Mouse (Mus musculus) limb, embryonic 14.5 days (tissue): ENCODE results near the gene Spata16. TPM values are rescaled to one million over a fixed set of nuclear protein-coding genes. Genes with fewer than 3 reads are reported as not detected.
"Not testable (repeated sequence)": the region's sequence is repeated elsewhere in the genome, so short reads cannot be mapped to it uniquely, and the experiment has no call there.

Experiments
- ATAC-seq: fragments of 200-750 bp; cut with Nextera tagmentation; 2 replicates; pipeline ENCODE4 v1.8.0; 2017; ENCODE audit warnings: low read depth, moderate number of reproducible peaks, moderate TSS enrichment; ENCODE audit not compliant: low FRiP score
- DNase-seq: peaks from one replicate; pipeline ENCODE4 v3.0.0-alpha.2; 2015; ENCODE audit warnings: low spot score
- H3K27ac ChIP-seq: fragments of 300-500 bp; sonication (generic); replicated peaks from 2 replicates; pipeline ENCODE4 v1.5.1; 2014; ENCODE audit warnings: low read depth, mild to moderate bottlenecking, low read length, moderate library complexity, mixed read lengths
- H3K27me3 ChIP-seq: fragments of 300-500 bp; sonication (generic); 2 replicates; pipeline ENCODE4 v1.6.1; 2014; ENCODE audit warnings: low read length, mixed read lengths; ENCODE audit not compliant: control insufficient read depth, insufficient read depth
- H3K36me3 ChIP-seq: fragments of 300-500 bp; sonication (generic); 2 replicates; pipeline ENCODE4 v1.6.1; 2014; ENCODE audit warnings: mild to moderate bottlenecking, low read length, moderate library complexity, mixed read lengths; ENCODE audit not compliant: control insufficient read depth, insufficient read depth
- H3K4me1 ChIP-seq: fragments of 300-500 bp; sonication (generic); 2 replicates; pipeline ENCODE4 v1.6.1; 2014; ENCODE audit warnings: antibody characterized with exemption, low read length, mixed read lengths; ENCODE audit not compliant: control insufficient read depth, insufficient read depth
- H3K4me2 ChIP-seq: fragments of 300-500 bp; sonication (generic); replicated peaks from 2 replicates; pipeline ENCODE4 v1.6.1; 2014; ENCODE audit warnings: low read depth, mild to moderate bottlenecking, low read length, moderate library complexity; ENCODE audit not compliant: severe bottlenecking
- H3K4me3 ChIP-seq: fragments of 300-500 bp; sonication (generic); replicated peaks from 2 replicates; pipeline ENCODE4 v1.5.1; 2014; ENCODE audit warnings: low read length
- H3K9ac ChIP-seq: fragments of 300-500 bp; sonication (generic); 2 replicates; pipeline ENCODE4 v1.6.1; 2014; ENCODE audit warnings: mild to moderate bottlenecking, low read depth, low read length, moderate library complexity; ENCODE audit not compliant: severe bottlenecking
- H3K9me3 ChIP-seq: fragments of 300-500 bp; sonication (generic); 2 replicates; pipeline ENCODE4 v1.6.1; 2016; ENCODE audit warnings: low read length; ENCODE audit not compliant: control insufficient read depth
- POLR2A ChIP-seq: fragments of 200-500 bp; IDR thresholded peaks from 2 replicates; pipeline ENCODE4 v1.8.0; 2012; ENCODE audit warnings: inconsistent platforms, mild to moderate bottlenecking, moderate library complexity, borderline replicate concordance; ENCODE audit not compliant: insufficient read depth, insufficient read length; ENCODE audit errors: extremely low read depth
- WGBS: fragments of 180-500 bp; shearing (Covaris S2); extraction: QIAGEN DNeasy Blood & Tissue Kit; methylation state at CpG from one replicate; pipeline ENCODE4 v1.1.7; 2014; 5-methylcytosine and 5-hydroxymethylcytosine counted together
- polyA plus RNA-seq, 2 experiments: library from polyadenylated mRNA; depleted of rRNA in 1 of 2; stranded (reverse) in 1 of 2; unstranded in 1 of 2; fragments of >200 nt; fragmentation: Nextera tagmentation in 1 of 2; extraction: Ambion mirVana in 1 of 2; gene quantifications; 2 replicates each; pipeline versions ENCODE4 v1.2.1 to v1.2.3; 2012 to 2014

The Spata16 gene
- polyA plus RNA-seq, 2 experiments, result not detected

- Histone ChIP-seq H3K36me3 (no peaks in the 10 kb centered on the region), H3K4me3 (no peak overlapping the region), H3K27me3 (no peaks in the 10 kb centered on the region), H3K4me2 (no peak overlapping the region), H3K9me3 (no peaks in the 10 kb centered on the region), H3K4me1 (peaks cover 3% of the 10 kb centered on the region; the same call in 1 of the 2 replicates), H3K27ac (no peak overlapping the region), H3K9ac (no peak overlapping the region)
- ATAC-seq (no peak), DNase-seq (no peak)
- WGBS, result 80% methylated on average over 15 of the region's 15 CpGs
- TF ChIP-seq POLR2A, result no peak
These were observed 4.2 kb downstream of the Spata16 start for GRCm38 (mm10) chr3:26641351-26642249.

GRCm38 (mm10) chr3:26644136-26644535, 6.7 kb downstream of the Spata16 start:
- no peak overlapping the region for H3K27ac ChIP-seq
- H3K4me2 ChIP-seq, result no peak overlapping the region
- DNase-seq (no peak), ATAC-seq (no peak)
- no peaks in the 10 kb centered on the region for H3K36me3 ChIP-seq
- no peak overlapping the region for H3K4me3 ChIP-seq
- peaks cover 2% of the 10 kb centered on the region; the same call in 1 of the 2 replicates for H3K4me1 ChIP-seq
- 68% methylated on average over 1 of the region's 1 CpGs for WGBS
- H3K9ac ChIP-seq, result no peak overlapping the region
- no peaks in the 10 kb centered on the region for H3K9me3 ChIP-seq
- no peaks in the 10 kb centered on the region for H3K27me3 ChIP-seq
- TF ChIP-seq POLR2A, result no peak

GRCm38 (mm10) chr3:26646834-26647233, 9.4 kb downstream of the Spata16 start:
- Histone ChIP-seq H3K27me3 (no peaks in the 10 kb centered on the region), H3K36me3 (no peaks in the 10 kb centered on the region), H3K9me3 (no peaks in the 10 kb centered on the region), H3K4me2 (no peak overlapping the region), H3K9ac (no peak overlapping the region), H3K4me3 (no peak overlapping the region), H3K27ac (no peak overlapping the region), H3K4me1 (no peaks in the 10 kb centered on the region)
- 65% methylated on average over 7 of the region's 7 CpGs for WGBS
- ATAC-seq (no peak), DNase-seq (no peak)
- no peak for TF ChIP-seq POLR2A

- Histone ChIP-seq H3K27me3 (no peaks in the 10 kb centered on the region), H3K9ac (no peak overlapping the region), H3K4me2 (no peak overlapping the region), H3K9me3 (no peaks in the 10 kb centered on the region), H3K4me3 (no peak overlapping the region), H3K4me1 (no peaks in the 10 kb centered on the region), H3K36me3 (no peaks in the 10 kb centered on the region), H3K27ac (no peak overlapping the region)
- DNase-seq, result no peak
- no peak for ATAC-seq
- TF ChIP-seq POLR2A, result no peak
- WGBS, result 76% methylated on average over 3 of the region's 3 CpGs
These were observed 48.4 kb downstream of the Spata16 start for GRCm38 (mm10) chr3:26685832-26686231.

- not testable (repeated sequence) for H3K9me3 ChIP-seq, H3K4me3 ChIP-seq, DNase-seq, H3K9ac ChIP-seq, H3K4me1 ChIP-seq, ATAC-seq, H3K27me3 ChIP-seq, H3K27ac ChIP-seq, H3K4me2 ChIP-seq, H3K36me3 ChIP-seq
- 78% methylated on average over 5 of the region's 5 CpGs for WGBS
These were observed 72.1 kb downstream of the Spata16 start for GRCm38 (mm10) chr3:26709492-26709891.
